Mouse (Mus musculus): ENCODE measurements at regions not wholly inside any gene's neighbourhood (a gene's known extent, or its start where the extent isn't known, plus 50 kb on each side); places are given as distances from the start of the nearest gene placed in this dataset.
A peak's percentile ranks its signal among the peaks of the same experiment; 100 is the strongest.

DNA sequence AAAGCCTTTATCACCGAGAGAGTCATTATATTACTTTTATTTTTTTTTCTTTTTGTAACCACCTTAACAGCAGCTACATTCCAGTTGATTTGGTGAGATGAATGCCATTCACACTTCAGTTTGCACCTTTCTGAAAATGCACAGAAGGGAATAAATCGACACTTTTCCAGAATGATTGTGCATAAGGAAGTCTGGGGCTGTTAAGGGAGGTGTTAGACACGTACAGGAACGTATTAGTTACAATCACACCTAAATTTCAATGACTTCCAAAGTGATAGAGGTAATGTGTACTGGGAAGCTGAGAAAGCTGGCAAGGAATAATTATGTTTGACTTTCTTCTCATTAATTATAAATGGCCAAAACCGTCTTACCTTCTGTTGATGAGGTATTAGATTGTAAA, 352.7 kb upstream of the Epha3 start:
- 75% methylated on average over 5 of the region's 5 CpGs for WGBS
- Histone ChIP-seq H3K4me2 (replicated peaks; ENCODE audit: low read depth, low read length) (no peak overlapping the region), H3K27me3 (ENCODE audit: control insufficient read depth, insufficient read depth, low read length) (no peaks in the 10 kb centered on the region), H3K36me3 (ENCODE audit: control insufficient read depth, insufficient read depth, low read length) (no peaks in the 10 kb centered on the region), H3K9me3 (ENCODE audit: control insufficient read depth, low read length) (no peaks in the 10 kb centered on the region), H3K4me1 (ENCODE audit: control insufficient read depth, insufficient read depth, low read length) (no peaks in the 10 kb centered on the region), H3K27ac (ENCODE audit: low read depth, low read length) (no peak overlapping the region), H3K9ac (ENCODE audit: low read depth, low read length) (no peak overlapping the region), H3K4me3 (ENCODE audit: low read length) (no peak overlapping the region)
- ATAC-seq (ENCODE audit: low FRiP score, low TSS enrichment): no peak

DNA sequence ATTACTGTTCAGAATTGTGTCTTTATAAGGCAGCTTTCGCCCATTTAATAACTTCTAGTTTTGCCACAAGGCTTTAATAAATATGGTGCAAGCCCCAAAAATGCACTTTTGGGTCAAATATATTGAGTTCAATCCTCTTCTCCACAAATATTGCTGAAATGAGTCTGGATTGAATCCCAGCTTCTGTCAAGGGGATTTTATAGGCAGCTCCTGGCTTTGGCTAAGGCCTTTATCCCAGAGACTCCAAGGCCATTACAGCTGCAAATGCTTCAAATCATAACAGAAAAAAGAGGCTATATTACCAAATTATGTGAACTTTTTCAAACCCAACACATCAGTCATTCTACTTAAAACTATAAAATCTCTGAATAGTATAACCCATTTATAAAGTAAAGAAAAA, 347.9 kb upstream of the Epha3 start:
- Histone ChIP-seq H3K9ac (ENCODE audit: low read depth, low read length) (no peak overlapping the region), H3K27ac (ENCODE audit: low read depth, low read length) (no peak overlapping the region), H3K27me3 (ENCODE audit: control insufficient read depth, insufficient read depth, low read length) (no peaks in the 10 kb centered on the region), H3K4me3 (ENCODE audit: low read length) (no peak overlapping the region), H3K36me3 (ENCODE audit: control insufficient read depth, insufficient read depth, low read length) (no peaks in the 10 kb centered on the region), H3K4me2 (replicated peaks; ENCODE audit: low read depth, low read length) (no peak overlapping the region), H3K4me1 (ENCODE audit: control insufficient read depth, insufficient read depth, low read length) (no peaks in the 10 kb centered on the region), H3K9me3 (ENCODE audit: control insufficient read depth, low read length) (no peaks in the 10 kb centered on the region)
- WGBS: 72% methylated on average over 1 of the region's 1 CpGs
- no peak for ATAC-seq (ENCODE audit: low FRiP score, low TSS enrichment)

DNA sequence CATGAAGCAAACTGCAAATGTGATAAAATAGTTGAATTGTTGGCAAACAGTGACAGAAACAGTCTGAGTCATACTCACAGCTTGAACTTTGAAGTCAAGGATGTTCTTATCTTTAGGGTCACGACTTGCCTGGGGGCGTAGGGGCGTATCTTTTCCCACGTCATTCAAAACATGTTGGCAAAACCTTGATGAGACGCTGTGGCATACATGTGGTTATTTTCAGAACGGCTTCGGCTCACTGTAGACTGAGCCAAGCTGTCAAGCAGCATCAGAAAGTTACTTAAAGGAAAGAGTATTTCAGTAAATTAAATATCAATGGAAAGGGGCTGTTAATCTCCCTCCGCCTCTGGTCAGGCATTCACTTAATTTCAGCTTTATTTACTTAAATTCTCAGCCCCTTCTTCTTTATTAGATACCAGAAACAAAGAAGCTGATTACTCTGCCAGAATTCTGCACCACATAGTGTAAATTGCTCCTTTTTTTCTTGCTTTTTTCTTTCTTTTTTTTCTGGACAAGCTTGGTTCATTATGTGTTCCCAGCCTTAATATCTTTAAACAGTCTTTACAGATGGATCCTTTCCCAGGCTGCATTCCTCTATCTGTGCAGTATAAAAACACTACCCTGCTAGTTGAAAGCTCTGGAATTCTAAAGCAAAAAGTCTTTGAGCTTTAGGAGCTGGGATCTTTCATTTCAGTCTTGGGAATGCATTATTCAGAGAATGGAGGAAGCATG, 302.9 kb upstream of the Epha3 start:
- Histone ChIP-seq H3K27me3 (ENCODE audit: control insufficient read depth, insufficient read depth, low read length) (no peaks in the 10 kb centered on the region), H3K4me1 (ENCODE audit: control insufficient read depth, insufficient read depth, low read length) (no peaks in the 10 kb centered on the region), H3K36me3 (ENCODE audit: control insufficient read depth, insufficient read depth, low read length) (no peaks in the 10 kb centered on the region), H3K9me3 (ENCODE audit: control insufficient read depth, low read length) (no peaks in the 10 kb centered on the region), H3K9ac (ENCODE audit: low read depth, low read length) (no peak overlapping the region), H3K27ac (ENCODE audit: low read depth, low read length) (no peak overlapping the region), H3K4me2 (replicated peaks; ENCODE audit: low read depth, low read length) (no peak overlapping the region), H3K4me3 (ENCODE audit: low read length) (no peak overlapping the region)
- ATAC-seq (ENCODE audit: low FRiP score, low TSS enrichment): no peak
- WGBS: 61% methylated on average over 8 of the region's 8 CpGs

DNA sequence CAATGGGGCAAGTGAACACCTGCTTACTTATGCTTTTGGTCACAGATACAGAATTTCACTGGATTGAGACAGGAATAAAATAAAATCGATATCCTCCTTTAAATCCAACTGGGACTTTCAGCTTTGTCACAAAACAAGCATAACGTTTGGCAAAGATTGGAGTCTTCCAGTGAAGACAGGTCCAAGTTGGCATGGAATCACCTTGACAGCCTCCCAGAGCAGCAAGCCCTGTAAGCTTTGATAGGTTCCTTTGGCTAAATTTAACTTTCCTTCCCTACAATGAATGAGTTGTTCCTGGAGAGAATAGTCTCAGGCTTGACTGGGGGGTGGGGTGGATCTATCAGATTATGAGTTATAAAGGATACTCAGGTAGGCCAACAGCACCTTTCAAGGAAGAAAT, 302.1 kb upstream of the Epha3 start:
- no peak overlapping the region for H3K9ac ChIP-seq (ENCODE audit: low read depth, low read length)
- H3K27me3 ChIP-seq (ENCODE audit: control insufficient read depth, insufficient read depth, low read length): no peaks in the 10 kb centered on the region
- H3K4me1 ChIP-seq (ENCODE audit: control insufficient read depth, insufficient read depth, low read length): no peaks in the 10 kb centered on the region
- 85% methylated on average over 2 of the region's 2 CpGs for WGBS
- H3K4me3 ChIP-seq (ENCODE audit: low read length): no peak overlapping the region
- no peak for ATAC-seq (ENCODE audit: low FRiP score, low TSS enrichment)
- H3K27ac ChIP-seq (ENCODE audit: low read depth, low read length): no peak overlapping the region
- H3K36me3 ChIP-seq (ENCODE audit: control insufficient read depth, insufficient read depth, low read length): no peaks in the 10 kb centered on the region
- H3K4me2 ChIP-seq (replicated peaks; ENCODE audit: low read depth, low read length): no peak overlapping the region
- no peaks in the 10 kb centered on the region for H3K9me3 ChIP-seq (ENCODE audit: control insufficient read depth, low read length)

DNA sequence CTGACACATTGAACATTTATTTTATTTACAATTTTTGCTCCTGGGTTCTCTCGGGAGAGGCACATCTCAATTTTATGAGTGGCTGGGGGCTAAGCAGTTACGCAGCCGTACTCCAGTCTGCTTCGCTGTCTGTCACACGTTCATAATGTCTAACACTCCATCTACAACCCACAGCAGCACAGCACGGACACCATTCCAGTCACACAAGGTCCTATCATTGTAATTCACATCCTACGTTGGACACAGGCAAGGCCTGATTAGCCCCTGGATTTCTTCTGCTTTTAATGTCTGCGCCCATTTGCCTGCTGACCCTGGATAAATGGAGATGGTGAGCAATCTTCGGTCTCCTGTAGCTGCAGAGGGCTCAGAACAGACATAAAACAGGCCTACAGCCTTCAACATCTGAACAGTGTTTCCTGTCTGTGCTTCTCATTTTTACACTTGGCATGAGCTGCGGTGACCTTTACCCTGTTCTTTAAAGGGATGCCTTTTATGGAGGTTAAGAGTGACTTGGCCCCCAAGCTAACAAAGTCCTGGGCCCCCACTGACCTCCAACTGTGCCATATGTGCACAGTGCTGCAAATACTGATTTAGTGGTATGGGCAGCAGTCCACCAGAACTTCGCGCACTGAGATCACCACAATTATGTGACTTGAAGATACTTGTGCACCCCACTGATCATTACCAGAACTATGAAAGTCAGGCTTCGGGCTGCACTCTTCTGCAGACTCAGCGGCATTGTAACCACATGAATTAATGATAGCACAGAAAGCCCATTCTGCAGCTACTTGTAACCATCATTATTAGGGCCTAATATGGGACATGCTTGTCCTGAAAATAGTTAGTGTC, 281.9 kb upstream of the Epha3 start:
- 49% methylated on average over 14 of the region's 14 CpGs for WGBS
- no peaks in the 10 kb centered on the region for H3K36me3 ChIP-seq (ENCODE audit: control insufficient read depth, insufficient read depth, low read length)
- H3K27ac ChIP-seq (ENCODE audit: low read depth, low read length): no peak overlapping the region
- H3K9me3 ChIP-seq (ENCODE audit: control insufficient read depth, low read length): no peaks in the 10 kb centered on the region
- H3K4me1 ChIP-seq (ENCODE audit: control insufficient read depth, insufficient read depth, low read length): no peaks in the 10 kb centered on the region
- no peak overlapping the region for H3K4me2 ChIP-seq (replicated peaks; ENCODE audit: low read depth, low read length)
- peak; percentile 57; the same call in 1 of the 2 replicates for ATAC-seq (ENCODE audit: low FRiP score, low TSS enrichment)
- H3K4me3 ChIP-seq (ENCODE audit: low read length): no peak overlapping the region
- H3K9ac ChIP-seq (ENCODE audit: low read depth, low read length): no peak overlapping the region
- no peaks in the 10 kb centered on the region for H3K27me3 ChIP-seq (ENCODE audit: control insufficient read depth, insufficient read depth, low read length)

Measured in kidney, embryonic 14.5 days (tissue).